Mouse (Mus musculus) heart, adult 8-10 months (tissue): ENCODE measurements around the gene Fsd2. TPM values are rescaled to one million over a fixed set of nuclear protein-coding genes. Genes with fewer than 3 reads are reported as not detected.

ENCODE experiments used
- DNase-seq: peaks from one replicate; pipeline ENCODE4 v3.0.0; 2022; ENCODE audit warnings: low spot score
- total RNA-seq, 4 experiments: library from RNA; stranded (reverse); gene quantifications; 2 replicates each; pipeline ENCODE4 v1.2.4; 2022

Fsd2 gene
- total RNA-seq, 4 experiments from 2014 or later: 349 to 382 (median 364) TPM

GRCm38 (mm10) chr7:81542934-81543333 lies 23.8 kb downstream of the Fsd2 start:
- DNase-seq: no peak

GRCm38 (mm10) chr7:81541924-81542524 lies 24.7 kb downstream of the Fsd2 start:
- peak; percentile 69 for DNase-seq

- no peak for DNase-seq
Measured at GRCm38 (mm10) chr7:81540999-81541398, 25.7 kb downstream of the Fsd2 start.

- DNase-seq: no peak
Measured at GRCm38 (mm10) chr7:81539565-81539964, 27.2 kb downstream of the Fsd2 start.

GRCm38 (mm10) chr7:81538070-81538675 lies 28.6 kb downstream of the Fsd2 start:
- no peak for DNase-seq

GRCm38 (mm10) chr7:81536478-81536877 lies 30.3 kb downstream of the Fsd2 start:
- no peak for DNase-seq

- DNase-seq: no peak
Measured at GRCm38 (mm10) chr7:81531462-81531861, 35.3 kb downstream of the Fsd2 start.

- no peak for DNase-seq
Measured at GRCm38 (mm10) chr7:81528918-81529317, 37.8 kb downstream of the Fsd2 start.

- DNase-seq: no peak
Measured at GRCm38 (mm10) chr7:81523663-81524017, 43.1 kb downstream of the Fsd2 start.

GRCm38 (mm10) chr7:81523008-81523662 lies 43.6 kb downstream of the Fsd2 start:
- peak; percentile 90 for DNase-seq

GRCm38 (mm10) chr7:81516154-81517030 lies 50.4 kb downstream of the Fsd2 start:
- DNase-seq: no peak

GRCm38 (mm10) chr7:81514906-81515590 lies 51.7 kb downstream of the Fsd2 start:
- DNase-seq: no peak

- DNase-seq: no peak
Measured at GRCm38 (mm10) chr7:81501050-81501449, 65.7 kb downstream of the Fsd2 start.

GRCm38 (mm10) chr7:81498181-81498580 lies 68.6 kb downstream of the Fsd2 start, which contains the start of gene BC048679:
Gene BC048679, minus strand, starts transcription at chr7:81498281.
- no peak for DNase-seq

GRCm38 (mm10) chr7:81497171-81497570 lies 69.6 kb downstream of the Fsd2 start:
- DNase-seq: no peak

- DNase-seq: peak; percentile 2
Measured at GRCm38 (mm10) chr7:81493331-81494021, 73.3 kb downstream of the Fsd2 start, which contains the start of gene Ap3b2. Gene Ap3b2, minus strand, starts transcription at chr7:81493925.

GRCm38 (mm10) chr7:81492628-81493027 lies 74.1 kb downstream of the Fsd2 start:
- DNase-seq: no peak

GRCm38 (mm10) chr7:81489649-81490048 lies 77.1 kb downstream of the Fsd2 start:
- DNase-seq: no peak
